Mouse (Mus musculus): ENCODE measurements around the gene Spsb3. TPM values are rescaled to one million over a fixed set of nuclear protein-coding genes. Genes with fewer than 3 reads are reported as not detected.

The Spsb3 gene
- polyA plus RNA-seq, 1 experiment from 2014 or later = 33.9 TPM

GRCm38 (mm10) chr17:24850065-24850772, 36.2 kb upstream of the Spsb3 start, which contains the start of gene Fahd1:
Gene Fahd1 (minus strand): TSS chr17:24850364.
- under 1% methylated on average over 58 of the region's 58 CpGs for WGBS

GRCm38 (mm10) chr17:24850773-24851127, 35.7 kb upstream of the Spsb3 start:
- WGBS = under 1% methylated on average over 20 of the region's 20 CpGs
- ATAC-seq = no peak
- peak overlapping the region; percentile 68; the same call in 1 of the 2 replicates for H3K27ac ChIP-seq (ENCODE audit: low read length)

More at GRCm38 (mm10) chr17:24850065-24850772, 36.2 kb upstream of the Spsb3 start, which contains the start of gene Fahd1:
- H3K4me1 ChIP-seq (ENCODE audit: control insufficient read depth, insufficient read depth, low read length) = peaks cover 14% of the 10 kb centered on the region
- ATAC-seq = peak; percentile 98
- H3K36me3 ChIP-seq (ENCODE audit: control insufficient read depth, insufficient read depth, low read length) = peaks cover 3% of the 10 kb centered on the region; the same call in 1 of the 2 replicates
- H3K9ac ChIP-seq (ENCODE audit: low read depth, low read length) = peak within 1 kb of the TSS; percentile 92
- H3K27ac ChIP-seq (ENCODE audit: low read length) = peak within 1 kb of the TSS; percentile 97
- H3K4me3 ChIP-seq (ENCODE audit: low read length) = peak within 1 kb of the TSS; percentile 98
- H3K9me3 ChIP-seq (ENCODE audit: control insufficient read depth, low read length) = no peaks in the 10 kb centered on the region
- H3K4me2 ChIP-seq (ENCODE audit: low read depth, low read length) = peak within 1 kb of the TSS; percentile 84
- H3K27me3 ChIP-seq (replicated peaks; ENCODE audit: control insufficient read depth, insufficient read depth, low read length) = no peaks in the 10 kb centered on the region; the same call in 1 of the 2 replicates

GRCm38 (mm10) chr17:24851381-24852125, 34.9 kb upstream of the Spsb3 start:
- Histone ChIP-seq H3K36me3 (ENCODE audit: control insufficient read depth, insufficient read depth, low read length) (peaks cover 3% of the 10 kb centered on the region; the same call in 1 of the 2 replicates), H3K27ac (ENCODE audit: low read length) (no peak overlapping the region), H3K9ac (ENCODE audit: low read depth, low read length) (peak overlapping the region; percentile 92), H3K9me3 (ENCODE audit: control insufficient read depth, low read length) (no peaks in the 10 kb centered on the region), H3K4me3 (ENCODE audit: low read length) (peak overlapping the region; percentile 98), H3K4me2 (ENCODE audit: low read depth, low read length) (peak overlapping the region; percentile 84), H3K4me1 (ENCODE audit: control insufficient read depth, insufficient read depth, low read length) (peaks cover 14% of the 10 kb centered on the region), H3K27me3 (replicated peaks; ENCODE audit: control insufficient read depth, insufficient read depth, low read length) (no peaks in the 10 kb centered on the region; the same call in 1 of the 2 replicates)
- no peak for ATAC-seq
- 78% methylated on average over 10 of the region's 10 CpGs for WGBS

More at GRCm38 (mm10) chr17:24850773-24851127, 35.7 kb upstream of the Spsb3 start:
- Histone ChIP-seq H3K9me3 (ENCODE audit: control insufficient read depth, low read length) (no peaks in the 10 kb centered on the region), H3K9ac (ENCODE audit: low read depth, low read length) (peak overlapping the region; percentile 92), H3K4me3 (ENCODE audit: low read length) (peak overlapping the region; percentile 98), H3K4me2 (ENCODE audit: low read depth, low read length) (peak overlapping the region; percentile 84), H3K4me1 (ENCODE audit: control insufficient read depth, insufficient read depth, low read length) (peaks cover 14% of the 10 kb centered on the region), H3K27me3 (replicated peaks; ENCODE audit: control insufficient read depth, insufficient read depth, low read length) (no peaks in the 10 kb centered on the region; the same call in 1 of the 2 replicates), H3K36me3 (ENCODE audit: control insufficient read depth, insufficient read depth, low read length) (peaks cover 3% of the 10 kb centered on the region; the same call in 1 of the 2 replicates)

GRCm38 (mm10) chr17:24855838-24856464, 30.5 kb upstream of the Spsb3 start:
- ATAC-seq = no peak
- no peak overlapping the region for H3K27ac ChIP-seq (ENCODE audit: low read length)

GRCm38 (mm10) chr17:24856589-24856988, 29.9 kb upstream of the Spsb3 start:
- no peak for ATAC-seq
- H3K9ac ChIP-seq (ENCODE audit: low read depth, low read length) = no peak overlapping the region
- WGBS = 92% methylated on average over 13 of the region's 13 CpGs
- peaks cover 2% of the 10 kb centered on the region for H3K4me1 ChIP-seq (ENCODE audit: control insufficient read depth, insufficient read depth, low read length)
- no peaks in the 10 kb centered on the region; the same call in 1 of the 2 replicates for H3K27me3 ChIP-seq (replicated peaks; ENCODE audit: control insufficient read depth, insufficient read depth, low read length)
- H3K4me3 ChIP-seq (ENCODE audit: low read length) = no peak overlapping the region
- no peak overlapping the region for H3K27ac ChIP-seq (ENCODE audit: low read length)
- H3K36me3 ChIP-seq (ENCODE audit: control insufficient read depth, insufficient read depth, low read length) = peaks cover 6% of the 10 kb centered on the region; the same call in 1 of the 2 replicates
- H3K4me2 ChIP-seq (ENCODE audit: low read depth, low read length) = no peak overlapping the region
- H3K9me3 ChIP-seq (ENCODE audit: control insufficient read depth, low read length) = no peaks in the 10 kb centered on the region

More at GRCm38 (mm10) chr17:24855838-24856464, 30.5 kb upstream of the Spsb3 start:
- 81% methylated on average over 3 of the region's 3 CpGs for WGBS
- H3K4me3 ChIP-seq (ENCODE audit: low read length) = no peak overlapping the region
- H3K9ac ChIP-seq (ENCODE audit: low read depth, low read length) = no peak overlapping the region
- no peaks in the 10 kb centered on the region; the same call in 1 of the 2 replicates for H3K27me3 ChIP-seq (replicated peaks; ENCODE audit: control insufficient read depth, insufficient read depth, low read length)
- H3K36me3 ChIP-seq (ENCODE audit: control insufficient read depth, insufficient read depth, low read length) = peaks cover 3% of the 10 kb centered on the region; the same call in 1 of the 2 replicates
- H3K4me2 ChIP-seq (ENCODE audit: low read depth, low read length) = no peak overlapping the region
- H3K9me3 ChIP-seq (ENCODE audit: control insufficient read depth, low read length) = no peaks in the 10 kb centered on the region
- H3K4me1 ChIP-seq (ENCODE audit: control insufficient read depth, insufficient read depth, low read length) = peaks cover 8% of the 10 kb centered on the region

- Histone ChIP-seq H3K4me1 (ENCODE audit: control insufficient read depth, insufficient read depth, low read length) (no peaks in the 10 kb centered on the region), H3K36me3 (ENCODE audit: control insufficient read depth, insufficient read depth, low read length) (peaks cover 11% of the 10 kb centered on the region; the same call in 1 of the 2 replicates), H3K9ac (ENCODE audit: low read depth, low read length) (no peak overlapping the region), H3K27ac (ENCODE audit: low read length) (no peak overlapping the region), H3K27me3 (replicated peaks; ENCODE audit: control insufficient read depth, insufficient read depth, low read length) (no peaks in the 10 kb centered on the region), H3K4me3 (ENCODE audit: low read length) (no peak overlapping the region), H3K9me3 (ENCODE audit: control insufficient read depth, low read length) (no peaks in the 10 kb centered on the region), H3K4me2 (ENCODE audit: low read depth, low read length) (no peak overlapping the region)
- 85% methylated on average over 8 of the region's 8 CpGs for WGBS
- ATAC-seq = no peak
Observed at GRCm38 (mm10) chr17:24857831-24858470, 28.5 kb upstream of the Spsb3 start.

- no peak overlapping the region for H3K4me2 ChIP-seq (ENCODE audit: low read depth, low read length)
- 0 out of 2 replicates have a peak, but pooled peaks cover 8% of the 10 kb centered on the region for H3K36me3 ChIP-seq (ENCODE audit: control insufficient read depth, insufficient read depth, low read length)
- no peak overlapping the region for H3K27ac ChIP-seq (ENCODE audit: low read length)
- no peaks in the 10 kb centered on the region for H3K9me3 ChIP-seq (ENCODE audit: control insufficient read depth, low read length)
- H3K4me1 ChIP-seq (ENCODE audit: control insufficient read depth, insufficient read depth, low read length) = no peaks in the 10 kb centered on the region
- WGBS = 87% methylated on average over 6 of the region's 6 CpGs
- H3K9ac ChIP-seq (ENCODE audit: low read depth, low read length) = no peak overlapping the region
- H3K27me3 ChIP-seq (replicated peaks; ENCODE audit: control insufficient read depth, insufficient read depth, low read length) = no peaks in the 10 kb centered on the region
- H3K4me3 ChIP-seq (ENCODE audit: low read length) = no peak overlapping the region
- peak; percentile 73 for ATAC-seq
Observed at GRCm38 (mm10) chr17:24858967-24859366, 27.5 kb upstream of the Spsb3 start.

- H3K4me3 ChIP-seq (ENCODE audit: low read length) = no peak overlapping the region
- H3K36me3 ChIP-seq (ENCODE audit: control insufficient read depth, insufficient read depth, low read length) = 0 out of 2 replicates have a peak, but pooled peaks cover 8% of the 10 kb centered on the region
- WGBS = 95% methylated on average over 8 of the region's 8 CpGs
- H3K4me1 ChIP-seq (ENCODE audit: control insufficient read depth, insufficient read depth, low read length) = no peaks in the 10 kb centered on the region
- ATAC-seq = peak; percentile 27; the same call in 1 of the 2 replicates
- no peaks in the 10 kb centered on the region for H3K9me3 ChIP-seq (ENCODE audit: control insufficient read depth, low read length)
- H3K4me2 ChIP-seq (ENCODE audit: low read depth, low read length) = no peak overlapping the region
- no peak overlapping the region for H3K9ac ChIP-seq (ENCODE audit: low read depth, low read length)
- H3K27ac ChIP-seq (ENCODE audit: low read length) = no peak overlapping the region
- H3K27me3 ChIP-seq (replicated peaks; ENCODE audit: control insufficient read depth, insufficient read depth, low read length) = no peaks in the 10 kb centered on the region
Observed at GRCm38 (mm10) chr17:24860076-24860475, 26.4 kb upstream of the Spsb3 start.
